Mouse (Mus musculus): ENCODE measurements around the gene Smok2a. TPM values are rescaled to one million over a fixed set of nuclear protein-coding genes. Genes with fewer than 3 reads are reported as not detected.
A peak's percentile ranks its signal among the peaks of the same experiment; 100 is the strongest.
"Not testable (repeated sequence)": the region's sequence is repeated elsewhere in the genome, so short reads cannot be mapped to it uniquely, and the experiment has no call there.

Smok2a gene
- polyA plus RNA-seq (2016; fragmentation: Nextera tagmentation; extraction: Ambion mirVana) = not detected in 2 replicates

GRCm38 (mm10) chr17:13220888-13221287 is at the start of gene Smok2a:
Gene Smok2a (plus strand): TSS chr17:13221188.
- no peak within 1 kb of the TSS for H3K27ac ChIP-seq
- no peak within 1 kb of the TSS for H3K9ac ChIP-seq
- no peaks in the 10 kb centered on the region for H3K4me1 ChIP-seq
- no peak within 1 kb of the TSS for H3K4me2 ChIP-seq
- no peak within 1 kb of the TSS for H3K4me3 ChIP-seq
- whole genome bisulfite sequencing (ENCODE audit: insufficient replicate concordance) = 65% methylated on average over 3 of the region's 3 CpGs
- ATAC-seq = no peak
- H3K9me3 ChIP-seq (replicated peaks) = peaks cover 84% of the 10 kb centered on the region
- no peaks in the 10 kb centered on the region for H3K27me3 ChIP-seq (replicated peaks)
- no peaks in the 10 kb centered on the region for H3K36me3 ChIP-seq

GRCm38 (mm10) chr17:13173578-13173977 is 47.4 kb upstream of the Smok2a start:
- H3K36me3 ChIP-seq; H3K27ac ChIP-seq; H3K4me2 ChIP-seq; H3K4me3 ChIP-seq; H3K9ac ChIP-seq; H3K9me3 ChIP-seq (replicated peaks); H3K4me1 ChIP-seq; H3K27me3 ChIP-seq (replicated peaks); ATAC-seq: not testable (repeated sequence)
- 56% methylated on average over 6 of the region's 6 CpGs for WGBS (ENCODE audit: insufficient replicate concordance)

GRCm38 (mm10) chr17:13174029-13174428 is 47.0 kb upstream of the Smok2a start:
- not testable (repeated sequence) for H3K9ac ChIP-seq; H3K36me3 ChIP-seq; H3K4me1 ChIP-seq; H3K9me3 ChIP-seq (replicated peaks); ATAC-seq; H3K27ac ChIP-seq; H3K27me3 ChIP-seq (replicated peaks); H3K4me2 ChIP-seq; H3K4me3 ChIP-seq
- WGBS (ENCODE audit: insufficient replicate concordance) = 40% methylated on average over 2 of the region's 3 CpGs

- not testable (repeated sequence) for H3K4me3 ChIP-seq; ATAC-seq; H3K9ac ChIP-seq; H3K9me3 ChIP-seq (replicated peaks); H3K27ac ChIP-seq; H3K4me2 ChIP-seq; H3K27me3 ChIP-seq (replicated peaks); H3K4me1 ChIP-seq; H3K36me3 ChIP-seq
- WGBS (ENCODE audit: insufficient replicate concordance) = 22% methylated on average over 1 of the region's 1 CpGs
Measured at GRCm38 (mm10) chr17:13175609-13176008, 45.4 kb upstream of the Smok2a start.

GRCm38 (mm10) chr17:13177796-13178195 is 43.2 kb upstream of the Smok2a start:
- H3K9me3 ChIP-seq (replicated peaks) = peaks cover 23% of the 10 kb centered on the region
- not testable (repeated sequence) for H3K4me1 ChIP-seq; H3K9ac ChIP-seq; H3K27ac ChIP-seq; H3K4me3 ChIP-seq; H3K4me2 ChIP-seq; H3K27me3 ChIP-seq (replicated peaks); H3K36me3 ChIP-seq
- WGBS (ENCODE audit: insufficient replicate concordance) = 45% methylated on average over 1 of the region's 1 CpGs
- peak; percentile 48 for ATAC-seq

GRCm38 (mm10) chr17:13179021-13179420 is 42.0 kb upstream of the Smok2a start:
- not testable (repeated sequence) for H3K4me2 ChIP-seq; H3K4me3 ChIP-seq; ATAC-seq; H3K9ac ChIP-seq; H3K27ac ChIP-seq; H3K4me1 ChIP-seq; H3K27me3 ChIP-seq (replicated peaks); H3K36me3 ChIP-seq
- H3K9me3 ChIP-seq (replicated peaks) = peaks cover 28% of the 10 kb centered on the region
- 71% methylated on average over 4 of the region's 4 CpGs for WGBS (ENCODE audit: insufficient replicate concordance)

- WGBS (ENCODE audit: insufficient replicate concordance) = 76% methylated on average over 5 of the region's 5 CpGs
- H3K36me3 ChIP-seq; H3K9ac ChIP-seq; H3K4me2 ChIP-seq; H3K27ac ChIP-seq; ATAC-seq; H3K27me3 ChIP-seq (replicated peaks); H3K4me1 ChIP-seq; H3K4me3 ChIP-seq: not testable (repeated sequence)
- peaks cover 36% of the 10 kb centered on the region for H3K9me3 ChIP-seq (replicated peaks)
Measured at GRCm38 (mm10) chr17:13180491-13180890, 40.5 kb upstream of the Smok2a start.

- not testable (repeated sequence) for H3K4me1 ChIP-seq; ATAC-seq; H3K4me2 ChIP-seq; H3K4me3 ChIP-seq; H3K27ac ChIP-seq; H3K36me3 ChIP-seq; H3K27me3 ChIP-seq (replicated peaks); H3K9ac ChIP-seq
- H3K9me3 ChIP-seq (replicated peaks) = peaks cover 53% of the 10 kb centered on the region
- 58% methylated on average over 3 of the region's 4 CpGs for WGBS (ENCODE audit: insufficient replicate concordance)
Measured at GRCm38 (mm10) chr17:13182712-13183111, 38.3 kb upstream of the Smok2a start.

GRCm38 (mm10) chr17:13184514-13184913 is 36.5 kb upstream of the Smok2a start:
- ATAC-seq; H3K4me2 ChIP-seq; H3K9ac ChIP-seq; H3K36me3 ChIP-seq; H3K4me3 ChIP-seq; H3K27me3 ChIP-seq (replicated peaks); H3K4me1 ChIP-seq; H3K27ac ChIP-seq: not testable (repeated sequence)
- WGBS (ENCODE audit: insufficient replicate concordance) = 77% methylated on average over 4 of the region's 5 CpGs
- H3K9me3 ChIP-seq (replicated peaks) = peaks cover 59% of the 10 kb centered on the region

- 67% methylated on average over 6 of the region's 6 CpGs for WGBS (ENCODE audit: insufficient replicate concordance)
- ATAC-seq; H3K4me2 ChIP-seq; H3K4me3 ChIP-seq; H3K4me1 ChIP-seq; H3K9ac ChIP-seq; H3K27me3 ChIP-seq (replicated peaks); H3K27ac ChIP-seq; H3K36me3 ChIP-seq: not testable (repeated sequence)
- peaks cover 60% of the 10 kb centered on the region for H3K9me3 ChIP-seq (replicated peaks)
Measured at GRCm38 (mm10) chr17:13186541-13186940, 34.4 kb upstream of the Smok2a start.

- H3K4me2 ChIP-seq; H3K27ac ChIP-seq; H3K4me3 ChIP-seq; H3K9ac ChIP-seq; H3K4me1 ChIP-seq; H3K27me3 ChIP-seq (replicated peaks); H3K36me3 ChIP-seq; ATAC-seq: not testable (repeated sequence)
- WGBS (ENCODE audit: insufficient replicate concordance) = 48% methylated on average over 6 of the region's 6 CpGs
- peaks cover 58% of the 10 kb centered on the region for H3K9me3 ChIP-seq (replicated peaks)
Measured at GRCm38 (mm10) chr17:13187621-13188020, 33.4 kb upstream of the Smok2a start.

- not testable (repeated sequence) for H3K27me3 ChIP-seq (replicated peaks); H3K4me3 ChIP-seq; H3K4me2 ChIP-seq; ATAC-seq; H3K4me1 ChIP-seq; H3K9ac ChIP-seq; H3K27ac ChIP-seq; H3K36me3 ChIP-seq
- WGBS (ENCODE audit: insufficient replicate concordance) = 67% methylated on average over 2 of the region's 2 CpGs
- peaks cover 61% of the 10 kb centered on the region for H3K9me3 ChIP-seq (replicated peaks)
Measured at GRCm38 (mm10) chr17:13188846-13189245, 32.1 kb upstream of the Smok2a start.

GRCm38 (mm10) chr17:13190836-13191583 is 30.0 kb upstream of the Smok2a start:
- H3K4me2 ChIP-seq; H3K4me3 ChIP-seq; H3K4me1 ChIP-seq; H3K36me3 ChIP-seq; ATAC-seq; H3K27ac ChIP-seq; H3K9ac ChIP-seq; H3K27me3 ChIP-seq (replicated peaks): not testable (repeated sequence)
- H3K9me3 ChIP-seq (replicated peaks) = peaks cover 65% of the 10 kb centered on the region
- WGBS (ENCODE audit: insufficient replicate concordance) = 67% methylated on average over 10 of the region's 10 CpGs
